Mouse (Mus musculus) MEL (cell line): ENCODE measurements around the gene Hrh3. TPM values are rescaled to one million over a fixed set of nuclear protein-coding genes. Genes with fewer than 3 reads are reported as not detected.

Experiments used
- DNase-seq: peaks from one replicate; pipeline ENCODE4 v3.0.0; 2011; ENCODE audit warnings: low read depth, low spot score
- H3K27ac ChIP-seq: 2 replicates; pipeline ENCODE4 v1.5.1; 2012; ENCODE audit warnings: low read depth, mild to moderate bottlenecking, control low read depth, low read length, moderate library complexity; ENCODE audit not compliant: control insufficient read depth
- H3K27me3 ChIP-seq, 2 experiments: fragments of 150-350 bp in 1 of 2; sonication (generic) in 1 of 2; 2 replicates each; pipeline ENCODE4 v1.6.1; 2012; ENCODE audit warnings: low read length in 2 of 2, mild to moderate bottlenecking in 2 of 2, improper control_type of control experiment in 1 of 2, moderate library complexity in 1 of 2; ENCODE audit not compliant: insufficient read depth in 2 of 2, control insufficient read depth in 1 of 2
- H3K36me3 ChIP-seq, 2 experiments: 2 replicates each; pipeline ENCODE4 v1.6.1; 2012 to 2014; ENCODE audit warnings: low read length in 2 of 2, improper control_type of control experiment in 1 of 2, inconsistent platforms in 1 of 2, mild to moderate bottlenecking in 1 of 2; ENCODE audit not compliant: insufficient read depth in 2 of 2, control insufficient read depth in 1 of 2
- H3K4me1 ChIP-seq, 2 experiments: fragments of 150-350 bp in 1 of 2; sonication (generic) in 1 of 2; 2 replicates each; pipeline ENCODE4 v1.6.1; 2012; ENCODE audit warnings: low read length in 2 of 2, improper control_type of control experiment in 1 of 2, mild to moderate bottlenecking in 1 of 2; ENCODE audit not compliant: insufficient read depth in 2 of 2, control insufficient read depth in 1 of 2
- H3K4me3 ChIP-seq, 2 experiments: fragments of 150-350 bp in 1 of 2; sonication (generic) in 1 of 2; 2 replicates each; pipeline ENCODE4 v1.5.1; 2012; ENCODE audit warnings: low read depth in 2 of 2, low read length in 2 of 2, mild to moderate bottlenecking in 2 of 2, moderate library complexity in 2 of 2, control low read depth in 1 of 2, improper control_type of control experiment in 1 of 2; ENCODE audit not compliant: control insufficient read depth in 1 of 2, insufficient read depth in 1 of 2
- H3K79me2 ChIP-seq: 2 replicates; pipeline ENCODE4 v1.6.1; 2012; ENCODE audit warnings: mild to moderate bottlenecking, low read length, moderate library complexity; ENCODE audit not compliant: control insufficient read depth, poor library complexity, insufficient read depth
- H3K9ac ChIP-seq: 2 replicates; pipeline ENCODE4 v1.6.1; 2012; ENCODE audit warnings: low read depth, mild to moderate bottlenecking, control low read depth, low read length, moderate library complexity; ENCODE audit not compliant: control insufficient read depth, poor library complexity, severe bottlenecking
- H3K9me3 ChIP-seq: fragments of 150-350 bp; sonication (generic); replicated peaks from 2 replicates; pipeline ENCODE4 v1.6.1; 2012; ENCODE audit warnings: mild to moderate bottlenecking, low read length, improper control_type of control experiment, moderate library complexity; ENCODE audit not compliant: insufficient read depth
- BHLHE40 ChIP-seq: IDR thresholded peaks from 2 replicates; pipeline ENCODE4 v1.6.1; 2012; ENCODE audit warnings: low read depth, mild to moderate bottlenecking, inconsistent platforms, low read length, improper control_type of control experiment, borderline replicate concordance
- CHD1 ChIP-seq: IDR thresholded peaks from 2 replicates; pipeline ENCODE4 v1.6.1; 2012; ENCODE audit warnings: low read depth, mild to moderate bottlenecking, inconsistent platforms, low read length, improper control_type of control experiment
- CTCF ChIP-seq, 3 experiments: IDR thresholded peaks in 2 of 3; conservative IDR thresholded peaks in 1 of 3; 2 replicates each; pipeline ENCODE4 v1.5.1; 2011 to 2012; ENCODE audit warnings: low read length in 3 of 3, low read depth in 2 of 3, mild to moderate bottlenecking in 2 of 3, improper control_type of control experiment in 1 of 3, inconsistent platforms in 1 of 3, mixed read lengths in 1 of 3, moderate library complexity in 1 of 3; ENCODE audit not compliant: control insufficient read depth in 1 of 3, insufficient read depth in 1 of 3, poor library complexity in 1 of 3, severe bottlenecking in 1 of 3
- E2F4 ChIP-seq: IDR thresholded peaks from 2 replicates; pipeline ENCODE4 v1.6.1; 2011; ENCODE audit warnings: low read depth, low read length, improper control_type of control experiment, borderline replicate concordance
- ELF1 ChIP-seq: IDR thresholded peaks from 2 replicates; pipeline ENCODE4 v1.6.1; 2014; ENCODE audit warnings: low read depth, mild to moderate bottlenecking, inconsistent platforms, low read length, improper control_type of control experiment, moderate library complexity
- EP300 ChIP-seq, 2 experiments: IDR thresholded peaks; 2 replicates each; pipeline ENCODE4 v1.6.1; 2011; ENCODE audit warnings: improper control_type of control experiment in 2 of 2, low read length in 2 of 2, low read depth in 1 of 2, mild to moderate bottlenecking in 1 of 2
- GATA1 ChIP-seq: IDR thresholded peaks from 2 replicates; pipeline ENCODE4 v1.6.1; 2011; ENCODE audit warnings: low read depth, low read length, improper control_type of control experiment
- KAT2A ChIP-seq: conservative IDR thresholded peaks from 2 replicates; pipeline ENCODE4 v1.6.1; 2012; ENCODE audit warnings: low read depth, low read length, improper control_type of control experiment, inconsistent platforms
- MAFK ChIP-seq: IDR thresholded peaks from 2 replicates; pipeline ENCODE4 v1.6.1; 2011; ENCODE audit warnings: low read depth, mild to moderate bottlenecking, low read length, improper control_type of control experiment, borderline replicate concordance
- MAZ ChIP-seq: IDR thresholded peaks from 2 replicates; pipeline ENCODE4 v1.6.1; 2012; ENCODE audit warnings: low read depth, mild to moderate bottlenecking, inconsistent platforms, low read length, improper control_type of control experiment
- MEF2A ChIP-seq: IDR thresholded peaks from 2 replicates; pipeline ENCODE4 v1.6.1; 2014; ENCODE audit warnings: low read depth, mild to moderate bottlenecking, inconsistent platforms, low read length, improper control_type of control experiment; ENCODE audit not compliant: poor library complexity, insufficient replicate concordance, severe bottlenecking; ENCODE audit errors: extremely low read depth
- MXI1 ChIP-seq: IDR thresholded peaks from 2 replicates; pipeline ENCODE4 v1.6.1; 2011; ENCODE audit warnings: mild to moderate bottlenecking, low read depth, low read length, improper control_type of control experiment
- MYB ChIP-seq: IDR thresholded peaks from 2 replicates; pipeline ENCODE4 v1.6.1; 2011; ENCODE audit warnings: mild to moderate bottlenecking, low read depth, low read length, improper control_type of control experiment
- NRF1 ChIP-seq: IDR thresholded peaks from 2 replicates; pipeline ENCODE4 v1.6.1; 2014; ENCODE audit warnings: low read depth, mild to moderate bottlenecking, inconsistent platforms, low read length, improper control_type of control experiment, moderate library complexity; ENCODE audit not compliant: poor library complexity, insufficient read depth, severe bottlenecking
- POLR2AphosphoS5 ChIP-seq: IDR thresholded peaks from 2 replicates; pipeline ENCODE4 v1.6.1; 2012; ENCODE audit warnings: low read depth, borderline replicate concordance, mild to moderate bottlenecking, inconsistent platforms, low read length, moderate library complexity, mixed read lengths
- RAD21 ChIP-seq: IDR thresholded peaks from 2 replicates; pipeline ENCODE4 v1.6.1; 2011; ENCODE audit warnings: mild to moderate bottlenecking, low read depth, low read length, improper control_type of control experiment
- SIN3A ChIP-seq: IDR thresholded peaks from 2 replicates; pipeline ENCODE4 v1.6.1; 2012; ENCODE audit warnings: low read length, improper control_type of control experiment, inconsistent platforms
- SMC3 ChIP-seq: IDR thresholded peaks from 2 replicates; pipeline ENCODE4 v1.6.1; 2011; ENCODE audit warnings: low read depth, low read length, improper control_type of control experiment
- TAL1 ChIP-seq: IDR thresholded peaks from 2 replicates; pipeline ENCODE4 v1.6.1; 2012; ENCODE audit warnings: mild to moderate bottlenecking, inconsistent platforms, low read length, moderate library complexity, mixed read lengths
- TBP ChIP-seq: IDR thresholded peaks from 2 replicates; pipeline ENCODE4 v1.8.0; 2011; ENCODE audit warnings: low read depth, low read length, improper control_type of control experiment
- UBTF ChIP-seq: IDR thresholded peaks from 2 replicates; pipeline ENCODE4 v1.6.1; 2012; ENCODE audit warnings: low read depth, mild to moderate bottlenecking, inconsistent platforms, low read length, improper control_type of control experiment, moderate library complexity, borderline replicate concordance; ENCODE audit not compliant: insufficient read depth
- ZC3H11A ChIP-seq: IDR thresholded peaks from 2 replicates; pipeline ENCODE4 v1.6.1; 2012; ENCODE audit warnings: low read depth, mild to moderate bottlenecking, inconsistent platforms, low read length, improper control_type of control experiment
- ZKSCAN1 ChIP-seq: IDR thresholded peaks from 2 replicates; pipeline ENCODE4 v1.6.1; 2012; ENCODE audit warnings: low read depth, mild to moderate bottlenecking, inconsistent platforms, low read length, improper control_type of control experiment, moderate library complexity
- ZNF384 ChIP-seq: IDR thresholded peaks from 2 replicates; pipeline ENCODE4 v1.6.1; 2012; ENCODE audit warnings: low read depth, mild to moderate bottlenecking, inconsistent platforms, low read length, improper control_type of control experiment
- polyA plus RNA-seq, 2 experiments: library from polyadenylated mRNA; stranded (reverse) in 1 of 2; unstranded in 1 of 2; fragments of >175 nt in 1 of 2; fragments of >200 nt in 1 of 2; gene quantifications; 2 replicates each; pipeline versions ENCODE4 v1.2.1 to v1.2.4; 2012; ENCODE audit warnings: low replicate concordance in 2 of 2, low read depth in 1 of 2; ENCODE audit not compliant: insufficient read length in 2 of 2, insufficient read depth in 1 of 2, missing spikeins in 1 of 2
- total RNA-seq: library from RNA; depleted of rRNA; stranded (reverse); fragments of 300-350 nt; gene quantifications from 2 replicates; pipeline ENCODE4 v1.2.3, GENCODE M21; 2012

Gene Hrh3
- total and polyA plus RNA-seq, 3 experiments, result not detected

- Histone ChIP-seq H3K4me1 (peaks cover 0 to 8% of the 10 kb centered on the region in 2 experiments; a peak in 3 of 4 replicates), H3K27me3 (no peaks in the 10 kb centered on the region), H3K36me3 (peaks cover 0 to 5% of the 10 kb centered on the region in 2 experiments; a peak in 3 of 4 replicates), H3K9ac (no peak overlapping the region), H3K27ac (no peak overlapping the region), H3K9me3 (no peaks in the 10 kb centered on the region), H3K79me2 (peaks cover 10% of the 10 kb centered on the region), H3K4me3 (no peak overlapping the region)
- TF ChIP-seq SMC3 (no peak), BHLHE40 (no peak), CHD1 (no peak), ZNF384 (no peak), CTCF (IDR thresholded peaks at IDR 0.05 in 2 of 3, conservative IDR thresholded peaks at IDR 0.05 in 1 of 3; ENCODE audit: control insufficient read depth in 1 of 3, insufficient read depth in 1 of 3, low read depth in 2 of 3, low read length in 3 of 3, poor library complexity in 1 of 3, severe bottlenecking in 1 of 3) (no peak), SIN3A (no peak), EP300 (IDR thresholded peaks at IDR 0.05; ENCODE audit: low read depth in 1 of 2, low read length in 2 of 2) (no peak), MXI1 (no peak), MAZ (no peak), MEF2A (no peak), ZC3H11A (no peak), GATA1 (no peak), RAD21 (no peak)
- DNase-seq, result no peak
Observed at GRCm38 (mm10) chr2:180072886-180073285, 31.4 kb downstream of the Hrh3 start.

GRCm38 (mm10) chr2:180071671-180072070 is 32.6 kb downstream of the Hrh3 start:
- no peak for TF ChIP-seq MAFK
- no peak for TF ChIP-seq UBTF
- TF ChIP-seq ZC3H11A, result no peak
- no peak for TF ChIP-seq NRF1
- no peak for TF ChIP-seq TAL1
- TF ChIP-seq POLR2AphosphoS5, result no peak
- no peak for TF ChIP-seq CHD1
- TF ChIP-seq KAT2A, result no peak
- no peak for TF ChIP-seq E2F4
- TF ChIP-seq TBP, result no peak
- TF ChIP-seq ZKSCAN1, result no peak
- TF ChIP-seq MYB, result no peak
- no peak for TF ChIP-seq ELF1
- no peak for DNase-seq
- H3K4me3 ChIP-seq, result no peak overlapping the region

More at GRCm38 (mm10) chr2:180071671-180072070, 32.6 kb downstream of the Hrh3 start:
- Histone ChIP-seq H3K27ac (no peak overlapping the region), H3K27me3 (no peaks in the 10 kb centered on the region), H3K36me3 (peaks cover 0 to 5% of the 10 kb centered on the region in 2 experiments; a peak in 3 of 4 replicates), H3K79me2 (peaks cover 10% of the 10 kb centered on the region), H3K4me1 (peaks cover 0 to 8% of the 10 kb centered on the region in 2 experiments; a peak in 3 of 4 replicates), H3K9me3 (no peaks in the 10 kb centered on the region), H3K9ac (no peak overlapping the region)
